Mouse (Mus musculus): ENCODE data around the gene Nle1.

Nle1 gene

GRCm38 (mm10) chr11:82869506-82870172 is 38.6 kb downstream of the Nle1 start:
- DNase-seq (ENCODE audit: low read depth, low spot score), result no peak

- peak; percentile 50 for DNase-seq (ENCODE audit: low read depth, low spot score)
Measured at GRCm38 (mm10) chr11:82867956-82868355, 40.3 kb downstream of the Nle1 start.

GRCm38 (mm10) chr11:82866850-82867564 is 41.2 kb downstream of the Nle1 start:
- DNase-seq (ENCODE audit: low read depth, low spot score), result no peak

- DNase-seq (ENCODE audit: low read depth, low spot score), result no peak
Measured at GRCm38 (mm10) chr11:82865957-82866356, 42.3 kb downstream of the Nle1 start.

- DNase-seq (ENCODE audit: low read depth, low spot score), result peak; percentile 9
Measured at GRCm38 (mm10) chr11:82863488-82863931, 44.7 kb downstream of the Nle1 start.

GRCm38 (mm10) chr11:82863059-82863458 is 45.2 kb downstream of the Nle1 start:
- no peak for DNase-seq (ENCODE audit: low read depth, low spot score)

- no peak for DNase-seq (ENCODE audit: low read depth, low spot score)
Measured at GRCm38 (mm10) chr11:82862638-82863037, 45.6 kb downstream of the Nle1 start.

- no peak for DNase-seq (ENCODE audit: low read depth, low spot score)
Measured at GRCm38 (mm10) chr11:82861558-82861957, 46.7 kb downstream of the Nle1 start.

- DNase-seq (ENCODE audit: low read depth, low spot score), result no peak
Measured at GRCm38 (mm10) chr11:82860759-82861158, 47.5 kb downstream of the Nle1 start.

GRCm38 (mm10) chr11:82857307-82857848 is 50.8 kb downstream of the Nle1 start:
- DNase-seq (ENCODE audit: low read depth, low spot score), result no peak

GRCm38 (mm10) chr11:82856032-82856431 is 52.2 kb downstream of the Nle1 start:
- DNase-seq (ENCODE audit: low read depth, low spot score), result no peak

- DNase-seq (ENCODE audit: low read depth, low spot score), result no peak
Measured at GRCm38 (mm10) chr11:82855327-82855973, 52.8 kb downstream of the Nle1 start.

GRCm38 (mm10) chr11:82854111-82854510 is 54.1 kb downstream of the Nle1 start:
- no peak for DNase-seq (ENCODE audit: low read depth, low spot score)

GRCm38 (mm10) chr11:82852958-82853357 is 55.3 kb downstream of the Nle1 start:
- no peak for DNase-seq (ENCODE audit: low read depth, low spot score)

- no peak for DNase-seq (ENCODE audit: low read depth, low spot score)
Measured at GRCm38 (mm10) chr11:82852540-82852939, 55.7 kb downstream of the Nle1 start.

GRCm38 (mm10) chr11:82852115-82852514 is 56.1 kb downstream of the Nle1 start:
- no peak for DNase-seq (ENCODE audit: low read depth, low spot score)
